Mouse (Mus musculus): ENCODE results near the gene Prelp. TPM values are rescaled to one million over a fixed set of nuclear protein-coding genes. Genes with fewer than 3 reads are reported as not detected.

Gene Prelp
- total RNA-seq, 2 experiments from 2014 or later: 18.8 to 25.6 TPM

Other genes with a start within 250 kb of the Prelp start
- gene Lax1, start 231.3 kb downstream of the Prelp start, total RNA-seq (2021): not detected
- 100 to 1,000 TPM in 1 of 2 experiments, 10 to 100 TPM in 1; 70.4 to 100 TPM for gene Atp2b4, start 120.4 kb downstream of the Prelp start, total RNA-seq (2021)
- gene Optc, start 13.4 kb downstream of the Prelp start, total RNA-seq (2021): under 1 TPM; 0.35 to 0.41 TPM
- gene Fmod, start 115.8 kb upstream of the Prelp start, total RNA-seq (2021): 1 to 10 TPM; 3.9 to 5.2 TPM
- 10 to 100 TPM; 16.6 to 24.9 TPM for gene Btg2, start 157.7 kb upstream of the Prelp start, total RNA-seq (2021)
- gene Chit1, start 189.8 kb upstream of the Prelp start, total RNA-seq (2021): under 1 TPM in 1 of 2 experiments, not detected in 1; 0.17 TPM

Data from layer of hippocampus, adult 18-20 months (tissue).